Mouse (Mus musculus): ENCODE data around the gene Mcat.

DNA sequence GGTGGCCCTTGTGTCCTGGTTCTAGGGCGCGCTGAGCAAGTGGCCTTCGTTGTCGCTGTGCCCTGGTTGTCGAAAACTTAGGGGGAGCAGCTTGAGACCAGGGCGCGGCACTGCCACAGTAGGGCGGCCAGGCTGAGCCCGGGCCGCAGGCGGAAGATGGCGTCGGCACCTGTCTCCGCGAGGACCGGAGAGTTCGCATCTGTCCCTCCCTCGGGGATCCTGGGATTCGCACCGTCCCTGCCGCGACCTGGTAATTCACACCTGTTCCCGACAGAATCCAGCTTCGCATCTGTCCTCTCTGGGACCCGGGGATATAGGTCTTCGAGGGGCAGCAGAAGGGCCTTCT is 36.5 kb downstream of the Mcat start:
- TF ChIP-seq CTCF (IDR thresholded peaks at IDR 0.05; ENCODE audit: borderline replicate concordance, insufficient read depth, low read depth, low read length), result no peak
- TF ChIP-seq POLR2A (IDR thresholded peaks at IDR 0.05; ENCODE audit: borderline replicate concordance, insufficient read depth, low read length), result no peak
